12 mouse cellular contexts compared by ENCODE assay signal in the genomic region with DNA sequence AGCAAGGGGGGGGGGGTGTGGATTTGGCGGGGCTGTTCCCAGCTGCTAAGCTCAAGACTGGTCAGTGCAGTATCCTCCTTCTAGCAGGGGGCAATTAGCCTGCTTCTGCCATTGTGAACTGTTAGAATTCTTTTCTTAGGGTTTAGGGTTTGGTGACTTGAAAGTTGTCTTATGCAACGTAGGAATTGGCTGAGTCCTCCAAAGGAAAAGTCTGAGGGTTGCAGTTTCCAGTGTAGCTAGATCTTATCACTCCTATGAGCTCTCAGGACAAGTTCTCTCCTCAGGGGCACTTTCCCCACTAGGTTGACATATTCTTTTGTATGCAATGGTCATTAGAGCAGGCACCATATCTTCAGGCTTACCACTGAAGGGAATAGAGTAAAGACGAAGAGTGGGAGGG. TPM values are rescaled to one million over a fixed set of nuclear protein-coding genes. Genes with fewer than 3 reads are reported as not detected.
DNase-seq lines count a peak whose midpoint lies in the region; ATAC-seq lines count a peak whose summit lies in the region.
"Had no signal": no experiment of that assay in that cellular context is flagged by ENCODE, and none has a peak within 500 bp of the region (broad histone marks: within the 10 kb centered on the region; RNA-seq: fewer than 3 reads in every experiment).

No protein-coding gene starts in this region.

- no peak overlapping the region for H3K9ac ChIP-seq in kidney, embryonic 16.5 days (replicated peaks; ENCODE audit: low read length)
- H3K9ac ChIP-seq in forebrain, embryonic 14.5 days (ENCODE audit: low read length): no peak overlapping the region
- no peak overlapping the region for H3K9ac ChIP-seq in neural tube, embryonic 13.5 days

- H3K4me2 ChIP-seq in kidney, embryonic 16.5 days (replicated peaks; ENCODE audit: low read depth, low read length): peak overlapping the region; percentile 90
- peak overlapping the region; percentile 100; the same call in 1 of the 2 replicates for H3K4me2 ChIP-seq in forebrain, embryonic 14.5 days (ENCODE audit: low read length)
- peak overlapping the region; percentile 100 for H3K4me2 ChIP-seq in neural tube, embryonic 13.5 days

- no peak for ATAC-seq in kidney, embryonic 16.5 days (ENCODE audit: low FRiP score, low TSS enrichment)
- no peak for ATAC-seq in forebrain, embryonic 14.5 days
- ATAC-seq in neural tube, embryonic 13.5 days (ENCODE audit: low read depth): no peak
- ATAC-seq in erythroblast, adult 5-6 weeks (replicated peaks; ENCODE audit: low FRiP score, poor library complexity, severe bottlenecking): no peak

- H3K27me3 ChIP-seq in heart, embryonic 10.5 days (ENCODE audit: insufficient read depth, poor library complexity, severe bottlenecking): peaks cover 56% of the 10 kb centered on the region
- H3K27me3 ChIP-seq in kidney, embryonic 16.5 days (ENCODE audit: insufficient read depth, low read length): peaks cover 12% of the 10 kb centered on the region; the same call in 1 of the 2 replicates
- peaks cover 4% of the 10 kb centered on the region; the same call in 1 of the 2 replicates for H3K27me3 ChIP-seq in forebrain, embryonic 14.5 days (replicated peaks; ENCODE audit: control insufficient read depth, insufficient read depth, low read length)
- peaks cover 56% of the 10 kb centered on the region for H3K27me3 ChIP-seq in neural tube, embryonic 13.5 days

- no peaks in the 10 kb centered on the region for H3K9me3 ChIP-seq in heart, embryonic 10.5 days
- no peaks in the 10 kb centered on the region for H3K9me3 ChIP-seq in kidney, embryonic 16.5 days (ENCODE audit: low read length)
- no peaks in the 10 kb centered on the region for H3K9me3 ChIP-seq in forebrain, embryonic 14.5 days (replicated peaks; ENCODE audit: control insufficient read depth, low read length)
- no peaks in the 10 kb centered on the region for H3K9me3 ChIP-seq in neural tube, embryonic 13.5 days

- no peak for DNase-seq in heart, embryonic 10.5 days (ENCODE audit: low spot score)
- no peak for DNase-seq in heart, adult 11 months
- DNase-seq in kidney, adult 11 months: no peak
- DNase-seq in forebrain, embryonic 14.5 days (ENCODE audit: low spot score): no peak
- no peak for DNase-seq in left cerebral cortex, adult 11 months (ENCODE audit: low spot score)
- DNase-seq: B cell, adult 2 months; gastrocnemius, postnatal 25 days; kidney, postnatal 25 days; lung, adult 18-20 months had no signal

- no peaks in the 10 kb centered on the region for H3K36me3 ChIP-seq in heart, embryonic 10.5 days
- no peaks in the 10 kb centered on the region for H3K36me3 ChIP-seq in kidney, embryonic 16.5 days (ENCODE audit: insufficient read depth, low read length)
- no peaks in the 10 kb centered on the region for H3K36me3 ChIP-seq in forebrain, embryonic 14.5 days (ENCODE audit: control insufficient read depth, insufficient read depth, low read length)
- no peaks in the 10 kb centered on the region for H3K36me3 ChIP-seq in neural tube, embryonic 13.5 days

- H3K4me3 ChIP-seq in heart, embryonic 10.5 days: peak overlapping the region; percentile 73
- H3K4me3 ChIP-seq in kidney, embryonic 16.5 days (ENCODE audit: low read length): peak overlapping the region; percentile 67
- H3K4me3 ChIP-seq in forebrain, embryonic 14.5 days (ENCODE audit: low read depth, low read length): no peak overlapping the region
- H3K4me3 ChIP-seq in neural tube, embryonic 13.5 days: peak overlapping the region; percentile 60; the same call in 1 of the 2 replicates

- whole genome bisulfite sequencing in heart, embryonic 10.5 days: 13% methylated on average over 3 of the region's 3 CpGs
- 11% methylated on average over 3 of the region's 3 CpGs for WGBS in kidney, embryonic 16.5 days
- 21% methylated on average over 3 of the region's 3 CpGs for WGBS in forebrain, embryonic 14.5 days
- WGBS in neural tube, embryonic 13.5 days: 16% methylated on average over 3 of the region's 3 CpGs

- peaks cover 19% of the 10 kb centered on the region for H3K4me1 ChIP-seq in heart, embryonic 10.5 days
- peaks cover 17% of the 10 kb centered on the region for H3K4me1 ChIP-seq in kidney, embryonic 16.5 days (ENCODE audit: insufficient read depth, low read length)
- peaks cover 5% of the 10 kb centered on the region for H3K4me1 ChIP-seq in forebrain, embryonic 14.5 days (ENCODE audit: control insufficient read depth, insufficient read depth, low read length)
- H3K4me1 ChIP-seq in neural tube, embryonic 13.5 days (replicated peaks): peaks cover 13% of the 10 kb centered on the region; the same call in 1 of the 2 replicates

- H3K27ac ChIP-seq in heart, embryonic 10.5 days: no peak overlapping the region
- H3K27ac ChIP-seq in kidney, embryonic 16.5 days (ENCODE audit: low read length): no peak overlapping the region
- no peak overlapping the region for H3K27ac ChIP-seq in forebrain, embryonic 14.5 days (ENCODE audit: low read depth, low read length)
- no peak overlapping the region for H3K27ac ChIP-seq in neural tube, embryonic 13.5 days (replicated peaks)

RNA-seq across cellular contexts. Expression of gene Lypd6b, which starts 1.2 kb away (rescaled TPM):
- 2.0 TPM in 2 replicates for polyA plus RNA-seq in heart, embryonic 10.5 days (2016; fragmentation: Nextera tagmentation; extraction: Ambion mirVana)
- 11.7 and 12.3 TPM in 2 replicates for polyA plus RNA-seq in kidney, embryonic 16.5 days (2015; fragmentation: Nextera tagmentation; extraction: Ambion mirVana)
- polyA plus RNA-seq in forebrain, embryonic 14.5 days (2014; fragmentation: Nextera tagmentation; extraction: Ambion mirVana): 8.7 and 10.7 TPM in 2 replicates
- polyA plus RNA-seq in neural tube, embryonic 13.5 days (2015; fragmentation: Nextera tagmentation; extraction: Ambion mirVana): 6.8 and 7.8 TPM in 2 replicates
- total RNA-seq in erythroblast, adult 5-6 weeks (2015; ENCODE audit: low replicate concordance): not detected in 2 replicates
- total RNA-seq in erythroblast, adult 5-6 weeks (2017; ENCODE audit: low replicate concordance): not detected in 2 replicates
- total RNA-seq: gastrocnemius, postnatal 25 days had no signal
